In the genomic region with DNA sequence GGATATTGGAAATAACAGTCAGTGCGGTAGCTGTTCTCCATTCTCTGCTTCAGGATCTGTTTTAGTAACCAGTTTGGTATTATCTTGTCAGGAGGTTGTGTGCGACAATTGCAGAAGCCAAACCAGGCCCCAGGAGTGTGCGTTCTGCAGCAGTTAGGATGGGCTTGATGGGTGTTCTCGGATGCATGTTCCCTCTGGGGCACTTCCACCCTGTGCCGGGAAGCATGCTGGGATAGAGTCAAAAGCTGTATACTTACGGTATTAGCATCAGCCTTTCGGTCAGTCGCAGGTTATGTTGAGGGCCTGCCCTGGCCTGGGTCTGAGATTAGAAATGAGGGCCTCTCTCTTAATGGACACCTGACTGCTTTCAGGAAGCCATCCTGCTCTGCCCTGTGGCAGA, we compare ENCODE assay signal across 18 mouse cellular contexts. TPM values are rescaled to one million over a fixed set of nuclear protein-coding genes. Genes with fewer than 3 reads are reported as not detected.
A peak's percentile ranks its signal among the peaks of the same experiment; 100 is the strongest.
DNase-seq lines count a peak whose midpoint lies in the region; ATAC-seq and TF ChIP-seq lines count a peak whose summit lies in the region.
"Had no signal": no experiment of that assay in that cellular context is flagged by ENCODE, and none has a peak within 500 bp of the region (broad histone marks: within the 10 kb centered on the region; RNA-seq: fewer than 3 reads in every experiment).

No protein-coding gene starts in this region.

- H3K27ac ChIP-seq in heart, embryonic 13.5 days (replicated peaks), result 0 out of 2 replicates have a peak overlapping the region, but pooled peaks have one; percentile 73
- H3K27ac ChIP-seq in midbrain, embryonic 11.5 days (ENCODE audit: low read depth, low read length), result no peak overlapping the region
- no peak overlapping the region for H3K27ac ChIP-seq in midbrain, embryonic 13.5 days
- H3K27ac ChIP-seq in liver, embryonic 11.5 days (ENCODE audit: low read depth, low read length), result peak overlapping the region; percentile 25; the same call in 1 of the 2 replicates
- peak overlapping the region; percentile 63; the same call in 1 of the 2 replicates for H3K27ac ChIP-seq in olfactory bulb, adult 2 months (ENCODE audit: insufficient read depth, low read depth, low read length)
- H3K27ac ChIP-seq: hindbrain, embryonic 15.5 days; intestine, embryonic 15.5 days had no signal

- H3K36me3 ChIP-seq in heart, embryonic 13.5 days, result peaks cover 24% of the 10 kb centered on the region
- peaks cover 8% of the 10 kb centered on the region for H3K36me3 ChIP-seq in midbrain, embryonic 11.5 days (ENCODE audit: control insufficient read depth, insufficient read depth, low read length)
- peaks cover 26% of the 10 kb centered on the region for H3K36me3 ChIP-seq in midbrain, embryonic 13.5 days
- peaks cover 8% of the 10 kb centered on the region; the same call in 1 of the 2 replicates for H3K36me3 ChIP-seq in liver, embryonic 11.5 days (ENCODE audit: control insufficient read depth, insufficient read depth, low read length)

- TF ChIP-seq POLR2A in olfactory bulb, adult 2 months (IDR thresholded peaks at IDR 0.05; ENCODE audit: insufficient read depth, low read depth, low read length), result no peak

- WGBS in heart, embryonic 13.5 days, result 70% methylated on average over 8 of the region's 8 CpGs
- 91% methylated on average over 8 of the region's 8 CpGs for WGBS in midbrain, embryonic 11.5 days
- WGBS in midbrain, embryonic 13.5 days, result 89% methylated on average over 8 of the region's 8 CpGs
- WGBS in liver, embryonic 11.5 days, result 81% methylated on average over 8 of the region's 8 CpGs
- WGBS in olfactory bulb, adult 2 months, result 41% methylated on average over 8 of the region's 8 CpGs

- no peak for TF ChIP-seq CTCF in olfactory bulb, adult 2 months (IDR thresholded peaks at IDR 0.05; ENCODE audit: insufficient read depth, low read depth, low read length)

- no peak overlapping the region for H3K4me3 ChIP-seq in heart, embryonic 13.5 days
- no peak overlapping the region for H3K4me3 ChIP-seq in midbrain, embryonic 11.5 days (ENCODE audit: low read depth, low read length)
- H3K4me3 ChIP-seq in midbrain, embryonic 13.5 days (replicated peaks), result no peak overlapping the region
- no peak overlapping the region for H3K4me3 ChIP-seq in liver, embryonic 11.5 days (ENCODE audit: low read depth, low read length)
- no peak overlapping the region for H3K4me3 ChIP-seq in olfactory bulb, adult 2 months (ENCODE audit: insufficient read depth, low read depth, low read length)
- H3K4me3 ChIP-seq: hindbrain, embryonic 15.5 days; intestine, embryonic 15.5 days had no signal

- intact Hi-C loops in heart, postnatal 14 days (cut with DNase I), result loop anchor here (2.0 kb wide), 1 partner anchor 28 kb away; a partner anchor contains a TSS

- no peaks in the 10 kb centered on the region for H3K27me3 ChIP-seq in heart, embryonic 13.5 days (replicated peaks)
- no peaks in the 10 kb centered on the region for H3K27me3 ChIP-seq in midbrain, embryonic 11.5 days (ENCODE audit: control insufficient read depth, insufficient read depth, low read length)
- H3K27me3 ChIP-seq in midbrain, embryonic 13.5 days, result no peaks in the 10 kb centered on the region
- no peaks in the 10 kb centered on the region for H3K27me3 ChIP-seq in liver, embryonic 11.5 days (replicated peaks; ENCODE audit: control insufficient read depth, insufficient read depth, low read length)
- H3K27me3 ChIP-seq: hindbrain, embryonic 15.5 days; intestine, embryonic 15.5 days; megakaryocyte, embryonic 14.5 days had no signal

- DNase-seq in heart, postnatal 14 days, result no peak
- peak; percentile 44 for DNase-seq in midbrain, embryonic 11.5 days (ENCODE audit: low spot score, missing footprints)
- DNase-seq in liver, embryonic 11.5 days (ENCODE audit: low spot score), result no peak
- no peak for DNase-seq in left cerebral cortex, adult 18-20 months (ENCODE audit: low spot score in 2 of 2)
- no peak for DNase-seq in kidney, adult 11 months
- DNase-seq: adrenal gland, adult 2 months; cerebellum, postnatal 14 days; forebrain, postnatal 0 days; heart, postnatal 4 days; thymus, postnatal 25 days had no signal

- H3K4me1 ChIP-seq in heart, embryonic 13.5 days, result peaks cover 84% of the 10 kb centered on the region
- no peaks in the 10 kb centered on the region for H3K4me1 ChIP-seq in midbrain, embryonic 11.5 days (ENCODE audit: control insufficient read depth, insufficient read depth, low read length)
- H3K4me1 ChIP-seq in midbrain, embryonic 13.5 days (replicated peaks), result peaks cover 36% of the 10 kb centered on the region
- peaks cover 34% of the 10 kb centered on the region for H3K4me1 ChIP-seq in liver, embryonic 11.5 days (replicated peaks; ENCODE audit: control insufficient read depth, insufficient read depth, low read length)
- peaks cover 44% of the 10 kb centered on the region for H3K4me1 ChIP-seq in olfactory bulb, adult 2 months (ENCODE audit: control insufficient read depth, insufficient read depth, low read length)

- H3K4me2 ChIP-seq in heart, embryonic 13.5 days, result no peak overlapping the region
- H3K4me2 ChIP-seq in midbrain, embryonic 11.5 days, result no peak overlapping the region
- no peak overlapping the region for H3K4me2 ChIP-seq in midbrain, embryonic 13.5 days (replicated peaks)
- no peak overlapping the region for H3K4me2 ChIP-seq in liver, embryonic 11.5 days
- H3K4me2 ChIP-seq: hindbrain, embryonic 15.5 days; intestine, embryonic 15.5 days had no signal

- peak overlapping the region; percentile 21; the same call in 1 of the 2 replicates for H3K9ac ChIP-seq in heart, embryonic 13.5 days
- no peak overlapping the region for H3K9ac ChIP-seq in midbrain, embryonic 11.5 days (ENCODE audit: low read length)
- no peak overlapping the region for H3K9ac ChIP-seq in midbrain, embryonic 13.5 days (replicated peaks)
- no peak overlapping the region for H3K9ac ChIP-seq in liver, embryonic 11.5 days (ENCODE audit: low read depth, low read length)
- H3K9ac ChIP-seq: forebrain, postnatal 0 days; hindbrain, embryonic 15.5 days; intestine, embryonic 15.5 days had no signal

- ATAC-seq in heart, embryonic 13.5 days (ENCODE audit: extremely low read depth, insufficient number of reproducible peaks, low FRiP score, low TSS enrichment), result no peak
- no peak for ATAC-seq in midbrain, embryonic 11.5 days (ENCODE audit: low FRiP score)
- no peak for ATAC-seq in midbrain, embryonic 13.5 days
- no peak for ATAC-seq in liver, embryonic 11.5 days (replicated peaks; ENCODE audit: low FRiP score)
- ATAC-seq: forebrain, postnatal 0 days; intestine, embryonic 15.5 days; lung, postnatal 0 days; midbrain, embryonic 16.5 days had no signal

- H3K9me3 ChIP-seq in heart, embryonic 13.5 days, result no peaks in the 10 kb centered on the region
- H3K9me3 ChIP-seq in midbrain, embryonic 11.5 days (ENCODE audit: control insufficient read depth, low read length), result no peaks in the 10 kb centered on the region
- H3K9me3 ChIP-seq in midbrain, embryonic 13.5 days, result no peaks in the 10 kb centered on the region
- H3K9me3 ChIP-seq in liver, embryonic 11.5 days (ENCODE audit: control insufficient read depth, low read length), result no peaks in the 10 kb centered on the region
- H3K9me3 ChIP-seq: hindbrain, embryonic 15.5 days; intestine, embryonic 15.5 days; megakaryocyte, embryonic 14.5 days had no signal

RNA-seq across cellular contexts. Expression of a gene that starts 28.7 kb away (rescaled TPM):
- 42.1 and 47.2 TPM in 2 replicates for polyA plus RNA-seq in heart, embryonic 13.5 days (2015; fragmentation: Nextera tagmentation; extraction: Ambion mirVana)
- 10 to 100 TPM; 24.0 to 27.8 TPM for total RNA-seq in heart, postnatal 14 days (2021)
- 89.8 and 92.6 TPM in 2 replicates for polyA plus RNA-seq in midbrain, embryonic 11.5 days (2014; fragmentation: Nextera tagmentation; extraction: Ambion mirVana)
- polyA plus RNA-seq in midbrain, embryonic 13.5 days (2015; fragmentation: Nextera tagmentation; extraction: Ambion mirVana), result 102 and 105 TPM in 2 replicates
- polyA plus RNA-seq in liver, embryonic 11.5 days (2014; fragmentation: Nextera tagmentation; extraction: Ambion mirVana), result 50.7 and 53.6 TPM in 2 replicates
- not detected in 2 replicates for polyA plus RNA-seq in olfactory bulb, adult 2 months (2012; ENCODE audit: insufficient read depth, insufficient read length, low replicate concordance, missing spikeins)
- total RNA-seq in left cerebral cortex, adult 18-20 months (2021), result 10 to 100 TPM; 60.8 to 62.7 TPM

RNA-seq across cellular contexts. Expression of a gene that starts 49.8 kb away (rescaled TPM):
- polyA plus RNA-seq in heart, embryonic 13.5 days (2015; fragmentation: Nextera tagmentation; extraction: Ambion mirVana), result 0.67 and 1.2 TPM in 2 replicates
- total RNA-seq in heart, postnatal 14 days (2021), result 1 to 10 TPM in 1 of 2 experiments, under 1 TPM in 1; 0.93 to 1.1 TPM
- polyA plus RNA-seq in midbrain, embryonic 11.5 days (2014; fragmentation: Nextera tagmentation; extraction: Ambion mirVana), result 0.57 and 0.75 TPM in 2 replicates
- polyA plus RNA-seq in midbrain, embryonic 13.5 days (2015; fragmentation: Nextera tagmentation; extraction: Ambion mirVana), result 0.15 and 0.27 TPM in 2 replicates
- polyA plus RNA-seq in liver, embryonic 11.5 days (2014; fragmentation: Nextera tagmentation; extraction: Ambion mirVana), result 3.1 and 3.6 TPM in 2 replicates
- polyA plus RNA-seq in olfactory bulb, adult 2 months (2012; ENCODE audit: insufficient read depth, insufficient read length, low replicate concordance, missing spikeins), result not detected in 2 replicates
- under 1 TPM; 0.33 to 0.59 TPM for total RNA-seq in left cerebral cortex, adult 18-20 months (2021)

Comparison
In these comparisons a context has a peak if more than half of its experiments do, and no peak if none do; other contexts are left out.
1. H3K27ac ChIP-seq: peak in heart, embryonic 13.5 days (single experiment), liver, embryonic 11.5 days (single experiment) and olfactory bulb, adult 2 months (single experiment); none in midbrain, embryonic 11.5 days (single experiment) and midbrain, embryonic 13.5 days (single experiment).